In the genomic region with DNA sequence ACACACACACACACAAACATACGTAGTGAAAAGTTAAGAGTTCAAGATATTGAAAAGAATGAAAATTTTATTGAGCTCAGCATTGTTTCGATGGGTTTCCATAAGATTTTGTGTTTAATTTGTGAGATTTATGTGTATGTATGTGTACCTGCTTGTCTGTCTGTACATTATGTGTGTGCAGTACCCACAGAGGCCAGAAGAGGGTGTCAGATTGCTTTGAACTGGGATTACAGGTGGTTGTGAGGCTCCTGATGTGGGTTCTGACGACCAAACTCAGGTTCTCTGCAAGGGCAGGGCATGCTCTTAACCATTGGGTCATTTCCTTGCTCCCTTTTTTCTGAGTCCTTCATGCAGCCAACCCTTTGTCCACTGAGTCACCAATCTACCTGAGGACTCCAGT, we compare ENCODE assay signal across 30 mouse cellular contexts.
A peak's percentile ranks its signal among the peaks of the same experiment; 100 is the strongest.
DNase-seq lines count a peak whose midpoint lies in the region; ATAC-seq and TF ChIP-seq lines count a peak whose summit lies in the region.
"Had no signal": no experiment of that assay in that cellular context is flagged by ENCODE, and none has a peak within 500 bp of the region (broad histone marks: within the 10 kb centered on the region; RNA-seq: fewer than 3 reads in every experiment).

No protein-coding gene starts in this region.

- H3K9ac ChIP-seq in forebrain, postnatal 0 days, result no peak overlapping the region
- no peak overlapping the region for H3K9ac ChIP-seq in forebrain, embryonic 14.5 days (ENCODE audit: low read length)
- H3K9ac ChIP-seq in midbrain, postnatal 0 days (replicated peaks; ENCODE audit: low read length, poor library complexity, severe bottlenecking), result no peak overlapping the region
- H3K9ac ChIP-seq: embryonic facial prominence, embryonic 15.5 days; forebrain, embryonic 12.5 days; hindbrain, embryonic 14.5 days; limb, embryonic 15.5 days; liver, embryonic 15.5 days; midbrain, embryonic 13.5 days; neural tube, embryonic 15.5 days had no signal

- no peak overlapping the region for H3K4me2 ChIP-seq in forebrain, postnatal 0 days (ENCODE audit: low read depth)
- H3K4me2 ChIP-seq in forebrain, embryonic 14.5 days (ENCODE audit: low read length), result no peak overlapping the region
- no peak overlapping the region for H3K4me2 ChIP-seq in midbrain, postnatal 0 days (ENCODE audit: low read depth, low read length, poor library complexity, severe bottlenecking)
- H3K4me2 ChIP-seq: embryonic facial prominence, embryonic 15.5 days; forebrain, embryonic 12.5 days; heart, embryonic 11.5 days; hindbrain, embryonic 14.5 days; limb, embryonic 15.5 days; liver, embryonic 15.5 days; midbrain, embryonic 13.5 days; neural tube, embryonic 15.5 days had no signal

- TF ChIP-seq CTCF in forebrain, postnatal 0 days (IDR thresholded peaks at IDR 0.05; ENCODE audit: low read depth), result peak; percentile 21; the same call in 1 of the 2 replicates
- peak; percentile 42 for TF ChIP-seq CTCF in layer of hippocampus, adult 2 months (conservative IDR thresholded peaks at IDR 0.05)
- peak; percentile 55 for TF ChIP-seq CTCF in E14TG2a.4 (conservative IDR thresholded peaks at IDR 0.05; ENCODE audit: low read length)
- no peak for TF ChIP-seq CTCF in midbrain, postnatal 0 days (IDR thresholded peaks at IDR 0.05)

- no peak overlapping the region for H3K4me3 ChIP-seq in forebrain, postnatal 0 days (ENCODE audit: low read depth, low read length)
- H3K4me3 ChIP-seq in forebrain, embryonic 14.5 days (ENCODE audit: low read depth, low read length), result no peak overlapping the region
- H3K4me3 ChIP-seq in layer of hippocampus, adult 2 months, result no peak overlapping the region
- H3K4me3 ChIP-seq in E14TG2a.4 (replicated peaks; ENCODE audit: low read length), result no peak overlapping the region
- H3K4me3 ChIP-seq in midbrain, postnatal 0 days (ENCODE audit: low read depth, low read length), result no peak overlapping the region
- H3K4me3 ChIP-seq: embryonic facial prominence, embryonic 10.5 days; embryonic facial prominence, embryonic 15.5 days; forebrain, embryonic 12.5 days; limb, embryonic 15.5 days; liver, embryonic 15.5 days; midbrain, embryonic 13.5 days; neural tube, embryonic 15.5 days had no signal

- H3K27ac ChIP-seq in forebrain, postnatal 0 days (ENCODE audit: low read depth, low read length), result no peak overlapping the region
- no peak overlapping the region for H3K27ac ChIP-seq in forebrain, embryonic 14.5 days (ENCODE audit: low read depth, low read length)
- H3K27ac ChIP-seq in layer of hippocampus, adult 2 months, result no peak overlapping the region
- no peak overlapping the region for H3K27ac ChIP-seq in midbrain, postnatal 0 days (ENCODE audit: low read depth, low read length)
- H3K27ac ChIP-seq: embryonic facial prominence, embryonic 10.5 days; embryonic facial prominence, embryonic 15.5 days; forebrain, embryonic 12.5 days; hindbrain, embryonic 14.5 days; limb, embryonic 15.5 days; liver, embryonic 15.5 days; macrophage; midbrain, embryonic 13.5 days; neural tube, embryonic 15.5 days had no signal

- H3K4me1 ChIP-seq in forebrain, postnatal 0 days (ENCODE audit: insufficient read depth), result no peaks in the 10 kb centered on the region
- no peaks in the 10 kb centered on the region for H3K4me1 ChIP-seq in forebrain, embryonic 14.5 days (ENCODE audit: control insufficient read depth, insufficient read depth, low read length)
- H3K4me1 ChIP-seq in E14TG2a.4 (replicated peaks; ENCODE audit: low read depth, low read length), result no peaks in the 10 kb centered on the region
- H3K4me1 ChIP-seq in midbrain, postnatal 0 days (ENCODE audit: insufficient read depth, low read length), result peaks cover 2% of the 10 kb centered on the region; the same call in 1 of the 2 replicates
- H3K4me1 ChIP-seq: forebrain, embryonic 12.5 days; midbrain, embryonic 13.5 days had no signal

- DNase-seq in forebrain, postnatal 0 days, result no peak
- no peak for DNase-seq in forebrain, embryonic 14.5 days (ENCODE audit: low spot score)
- DNase-seq in layer of hippocampus, adult 2 months (ENCODE audit: low spot score in 2 of 2), result no peak
- DNase-seq in layer of hippocampus, postnatal 25 days (ENCODE audit: extremely low spot score in 1 of 2, low spot score in 1 of 2), result no peak
- DNase-seq in ZHBTc4 (ENCODE audit: low read depth, low spot score), result peak; percentile 65
- DNase-seq in midbrain, postnatal 0 days (ENCODE audit: low spot score), result no peak
- no peak for DNase-seq in left cerebral cortex, adult 18-20 months (ENCODE audit: low spot score in 2 of 2)
- DNase-seq: adrenal gland, adult 8-10 months; cerebellum, adult 8-10 months; cerebellum, postnatal 25 days; gastrocnemius, postnatal 36 days; heart, adult 18-20 months; heart, postnatal 36 days; kidney, adult 8-10 months; kidney, postnatal 10 days; left cerebral cortex, postnatal 4 days; right cerebral cortex, postnatal 25 days; thymus, postnatal 4 days had no signal

- H3K27me3 ChIP-seq in forebrain, postnatal 0 days (ENCODE audit: insufficient read depth, low read length), result no peaks in the 10 kb centered on the region
- no peaks in the 10 kb centered on the region for H3K27me3 ChIP-seq in forebrain, embryonic 14.5 days (replicated peaks; ENCODE audit: control insufficient read depth, insufficient read depth, low read length)
- H3K27me3 ChIP-seq in E14TG2a.4 (ENCODE audit: insufficient read depth, low read length), result 0 out of 2 replicates have a peak, but pooled peaks cover 3% of the 10 kb centered on the region
- H3K27me3 ChIP-seq in midbrain, postnatal 0 days (ENCODE audit: insufficient read depth, low read length), result no peaks in the 10 kb centered on the region
- H3K27me3 ChIP-seq: CH12.LX; embryonic facial prominence, embryonic 15.5 days; forebrain, embryonic 12.5 days; limb, embryonic 15.5 days; liver, embryonic 15.5 days; midbrain, embryonic 13.5 days; neural tube, embryonic 15.5 days had no signal

- no peaks in the 10 kb centered on the region for H3K36me3 ChIP-seq in forebrain, postnatal 0 days (ENCODE audit: insufficient read depth)
- no peaks in the 10 kb centered on the region for H3K36me3 ChIP-seq in forebrain, embryonic 14.5 days (ENCODE audit: control insufficient read depth, insufficient read depth, low read length)
- H3K36me3 ChIP-seq in E14TG2a.4 (ENCODE audit: insufficient read depth, low read length), result no peaks in the 10 kb centered on the region
- no peaks in the 10 kb centered on the region; the same call in 1 of the 2 replicates for H3K36me3 ChIP-seq in midbrain, postnatal 0 days (ENCODE audit: insufficient read depth, low read length)
- H3K36me3 ChIP-seq: liver, embryonic 15.5 days; midbrain, embryonic 13.5 days; neural tube, embryonic 15.5 days had no signal

- WGBS in forebrain, postnatal 0 days, result 86% methylated on average over 3 of the region's 3 CpGs
- 88% methylated on average over 3 of the region's 3 CpGs for WGBS in forebrain, embryonic 14.5 days
- WGBS in midbrain, postnatal 0 days, result 90% methylated on average over 3 of the region's 3 CpGs

- ATAC-seq in forebrain, postnatal 0 days, result no peak
- no peak for ATAC-seq in forebrain, embryonic 14.5 days
- ATAC-seq in midbrain, postnatal 0 days (ENCODE audit: low FRiP score), result no peak
- ATAC-seq: midbrain, embryonic 13.5 days had no signal

- H3K9me3 ChIP-seq in forebrain, postnatal 0 days (ENCODE audit: low read length), result no peaks in the 10 kb centered on the region
- H3K9me3 ChIP-seq in forebrain, embryonic 14.5 days (replicated peaks; ENCODE audit: control insufficient read depth, low read length), result no peaks in the 10 kb centered on the region
- no peaks in the 10 kb centered on the region for H3K9me3 ChIP-seq in E14TG2a.4 (ENCODE audit: low read length)
- H3K9me3 ChIP-seq in midbrain, postnatal 0 days (ENCODE audit: low read length), result no peaks in the 10 kb centered on the region
- H3K9me3 ChIP-seq: forebrain, embryonic 12.5 days; limb, embryonic 15.5 days; liver, embryonic 15.5 days; midbrain, embryonic 13.5 days; neural tube, embryonic 15.5 days had no signal
